Mouse (Mus musculus) gastrocnemius, postnatal 4 days (tissue): ENCODE data around the gene Serpinh1. TPM values are rescaled to one million over a fixed set of nuclear protein-coding genes. Genes with fewer than 3 reads are reported as not detected.

Source experiments
- DNase-seq, 2 experiments: peaks; one replicate each; pipeline ENCODE4 v3.0.0; 2021 to 2022; ENCODE audit warnings: low spot score in 2 of 2, mixed read lengths in 2 of 2
- total RNA-seq, 2 experiments: library from RNA; stranded (reverse); gene quantifications; 2 replicates each; pipeline ENCODE4 v1.2.3; 2021

The Serpinh1 gene
- total RNA-seq, 2 experiments from 2014 or later = 409 to 535 TPM

GRCm38 (mm10) chr7:99332774-99333480, 20.1 kb downstream of the Serpinh1 start:
- peak; percentile 81 to 89 for DNase-seq

- DNase-seq = no peak
These were observed 23.0 kb downstream of the Serpinh1 start for GRCm38 (mm10) chr7:99330012-99330411.

DNA sequence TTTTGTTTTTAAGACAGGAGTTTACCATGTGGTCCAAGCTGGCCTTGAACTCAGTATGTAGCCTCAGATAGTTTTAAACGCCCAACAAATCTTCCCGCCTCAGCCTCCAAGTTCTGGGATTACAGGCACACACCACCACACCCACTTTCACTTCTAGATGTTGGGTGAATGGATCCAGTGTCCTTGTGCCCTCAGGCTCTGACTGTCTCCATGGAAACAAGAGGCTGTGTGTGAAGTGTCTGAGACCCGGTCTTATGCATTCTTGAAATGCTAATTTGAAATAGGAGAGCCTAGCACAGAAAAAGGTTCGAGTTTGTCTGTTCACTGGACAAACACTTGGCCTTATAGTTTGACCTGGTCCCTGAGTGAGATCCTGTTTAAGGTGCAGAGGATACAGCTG, 24.2 kb downstream of the Serpinh1 start:
- no peak for DNase-seq

- DNase-seq = peak in 1 of 2 experiments; percentile 34
These were observed 26.9 kb downstream of the Serpinh1 start for GRCm38 (mm10) chr7:99326128-99326527.

DNA sequence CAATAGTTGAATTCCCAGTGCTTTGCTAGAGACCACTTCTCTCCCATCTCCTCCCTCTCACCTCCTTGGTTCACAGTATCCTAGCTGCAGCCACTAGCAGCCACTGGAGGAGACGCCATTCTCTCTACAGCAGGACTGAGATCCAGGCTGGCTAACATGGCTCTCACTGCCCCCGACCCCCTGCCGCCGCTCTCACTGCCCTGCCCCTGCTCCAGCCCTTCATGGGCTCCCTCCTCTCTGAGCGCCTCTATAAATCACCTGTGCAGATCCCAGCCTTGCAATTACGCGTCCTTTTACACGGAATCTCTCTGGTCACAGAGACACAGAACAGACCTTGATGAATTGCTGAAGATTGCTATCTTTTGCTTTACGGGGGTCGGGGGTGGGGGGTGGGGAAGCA, 28.2 kb downstream of the Serpinh1 start:
- no peak for DNase-seq

- DNase-seq = no peak
These were observed 29.7 kb downstream of the Serpinh1 start for GRCm38 (mm10) chr7:99323321-99323700.

DNA sequence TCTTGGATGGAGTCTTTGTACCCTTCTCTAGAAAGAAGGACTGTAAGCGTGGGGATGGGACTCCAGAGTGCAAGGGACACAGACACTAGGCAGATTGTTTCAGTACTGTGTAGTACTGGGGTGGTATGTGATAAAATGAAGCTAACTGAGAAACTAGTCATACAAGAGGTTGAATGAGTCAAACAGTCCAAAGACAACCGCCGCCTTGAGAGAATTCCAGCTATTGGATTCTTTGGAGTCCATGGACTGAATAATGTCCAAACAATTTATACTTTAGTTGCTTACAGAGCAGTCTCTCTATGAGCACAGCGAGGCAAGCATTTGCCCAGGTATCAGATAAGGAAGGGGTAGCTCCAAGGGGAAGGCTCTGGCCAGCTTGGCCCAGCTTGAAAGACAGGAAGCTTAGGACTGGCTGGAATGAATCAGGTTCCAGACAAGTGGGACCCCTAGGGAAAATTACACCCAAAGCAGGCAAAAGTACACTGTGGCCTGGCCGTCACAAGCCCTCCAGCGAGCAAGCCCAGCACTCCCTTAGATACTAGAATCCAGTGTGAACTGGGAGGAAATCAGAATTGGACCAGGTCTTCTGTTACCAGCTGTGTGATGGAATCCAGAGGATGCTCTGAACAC, 30.2 kb downstream of the Serpinh1 start:
- no peak for DNase-seq

- DNase-seq = no peak
These were observed 32.5 kb downstream of the Serpinh1 start for GRCm38 (mm10) chr7:99320524-99320923.

- no peak for DNase-seq
These were observed 35.6 kb downstream of the Serpinh1 start for GRCm38 (mm10) chr7:99317475-99317874.

DNA sequence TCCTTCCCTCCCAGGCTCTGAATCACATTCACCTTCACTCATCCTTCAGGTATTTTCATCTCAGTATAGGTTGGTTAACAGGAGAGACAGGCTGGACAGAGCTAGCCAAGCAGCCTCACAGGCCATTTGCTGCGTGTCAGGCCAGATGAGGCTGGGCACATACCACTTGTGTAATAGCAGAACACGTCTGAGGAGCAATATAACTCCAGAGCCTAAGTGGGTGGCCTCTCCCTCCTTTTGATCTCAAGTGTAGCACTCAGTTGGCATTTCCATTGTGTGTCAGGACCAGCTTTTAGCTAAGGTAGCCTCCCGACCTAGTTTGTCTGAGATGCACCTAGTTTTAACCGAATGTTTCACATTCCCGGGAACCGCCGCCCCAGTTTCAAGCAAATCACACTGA, 36.8 kb downstream of the Serpinh1 start:
- no peak for DNase-seq

- DNase-seq = no peak
These were observed 38.5 kb downstream of the Serpinh1 start for GRCm38 (mm10) chr7:99314565-99314964.

GRCm38 (mm10) chr7:99313253-99313652, 39.8 kb downstream of the Serpinh1 start:
- DNase-seq = no peak

- DNase-seq = no peak
These were observed 40.3 kb downstream of the Serpinh1 start for GRCm38 (mm10) chr7:99312671-99313143.

- no peak for DNase-seq
These were observed 41.0 kb downstream of the Serpinh1 start for GRCm38 (mm10) chr7:99312058-99312457.

DNA sequence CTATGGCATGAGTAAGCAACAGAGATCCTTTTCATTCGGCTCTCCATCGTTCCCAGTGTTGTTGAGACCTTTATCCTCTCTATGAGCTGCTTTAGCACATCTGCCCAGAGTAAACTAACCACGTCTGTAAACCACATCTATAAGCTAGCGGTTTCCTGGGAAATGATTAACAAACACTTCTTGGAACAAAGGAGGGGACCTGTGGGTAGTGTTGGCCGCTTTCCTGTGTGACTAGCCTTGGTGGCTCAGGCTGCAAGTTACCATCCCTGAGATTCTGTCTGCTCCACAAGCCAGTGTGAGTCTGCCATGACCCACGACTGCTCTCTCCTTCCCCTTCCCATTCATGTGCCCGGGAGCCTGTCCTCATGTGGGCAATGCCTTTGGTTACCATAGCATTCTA, 41.6 kb downstream of the Serpinh1 start:
- DNase-seq = no peak

DNA sequence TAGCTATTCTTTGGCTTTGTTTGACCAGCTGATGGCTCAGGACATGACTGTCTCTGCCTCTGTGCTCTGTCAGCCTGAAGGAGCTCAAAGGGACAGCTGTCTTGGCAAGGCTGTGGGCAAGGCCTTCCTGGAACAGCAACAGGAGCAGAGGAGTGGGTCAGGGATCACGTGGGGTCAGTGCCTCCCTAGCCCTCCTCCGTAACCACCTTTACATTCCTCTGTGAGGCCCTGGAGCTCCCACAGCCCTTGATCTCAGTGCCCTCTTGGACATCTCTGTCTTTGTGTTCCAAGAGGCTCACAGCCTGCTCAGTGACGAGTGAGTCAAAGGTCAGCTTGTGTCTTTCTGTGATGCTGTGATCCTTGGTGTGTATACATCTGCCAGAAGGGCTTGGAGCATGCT, 46.4 kb downstream of the Serpinh1 start:
- no peak for DNase-seq

DNA sequence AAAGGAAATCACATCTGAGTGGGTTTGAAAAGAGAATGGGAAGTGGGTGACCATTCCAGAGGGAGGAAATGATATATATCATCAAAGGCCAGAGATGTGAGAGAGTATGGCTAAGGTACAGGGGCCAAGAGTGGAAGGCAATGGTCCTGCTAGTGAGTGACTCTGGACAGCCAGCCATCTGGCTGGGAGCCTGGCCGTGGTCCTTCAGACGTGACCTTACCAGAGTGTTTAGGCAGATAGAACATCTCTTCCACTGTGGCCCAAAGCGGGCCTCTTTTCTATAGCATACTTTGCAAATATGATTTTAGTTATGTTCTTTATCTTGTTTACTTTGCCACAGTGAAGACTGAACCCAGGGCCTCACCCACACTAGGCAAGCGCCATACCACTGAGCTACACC, 47.4 kb downstream of the Serpinh1 start:
- no peak for DNase-seq

- peak; percentile 43 to 69 for DNase-seq
These were observed 48.1 kb downstream of the Serpinh1 start for GRCm38 (mm10) chr7:99304949-99305372.

DNA sequence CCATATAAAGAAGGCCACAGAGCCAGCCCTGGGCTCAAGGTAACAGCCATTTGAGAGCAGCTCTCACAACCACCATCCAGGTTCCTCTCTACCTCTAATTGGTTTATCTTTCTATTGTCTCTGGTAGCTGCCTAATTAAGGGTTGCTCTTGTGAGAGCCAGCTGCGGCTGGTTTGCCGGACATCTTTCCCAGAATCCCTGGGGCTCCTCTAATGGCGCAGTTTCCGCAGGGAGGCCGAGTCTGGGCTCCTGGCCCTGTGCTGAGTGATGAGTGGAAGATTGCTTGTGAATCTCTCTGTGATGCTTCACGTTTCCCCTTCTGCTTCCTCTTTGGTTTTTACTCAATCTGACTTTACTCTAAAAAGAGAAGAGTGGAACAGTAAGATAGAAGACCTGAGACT, 49.0 kb downstream of the Serpinh1 start:
- DNase-seq = no peak

DNA sequence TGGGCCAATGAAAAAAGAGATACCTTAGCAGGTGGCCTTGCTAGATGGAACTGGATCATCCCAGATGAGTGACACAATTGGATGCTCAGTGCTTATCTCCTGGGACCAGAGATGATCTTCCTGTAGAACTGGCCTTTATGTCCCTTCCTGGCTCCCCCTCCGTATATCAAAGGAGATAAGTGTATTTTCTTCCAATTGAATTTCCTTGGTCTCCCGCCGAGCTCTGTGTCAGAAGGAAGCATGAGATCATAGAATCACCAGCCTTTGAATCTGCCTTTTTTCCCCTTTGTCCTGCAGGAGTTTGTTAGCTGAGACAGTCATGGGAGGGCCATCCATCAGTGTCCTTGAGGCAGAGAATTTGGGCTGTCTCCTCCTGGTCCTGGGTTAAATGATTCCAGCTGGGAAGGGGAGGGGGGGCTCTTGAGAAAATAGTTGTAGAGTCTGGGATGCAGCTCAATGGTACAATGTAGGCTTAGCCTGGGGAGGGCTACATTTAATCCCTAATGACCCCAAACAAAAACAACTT, 52.3 kb downstream of the Serpinh1 start:
- no peak for DNase-seq
